Mouse (Mus musculus): ENCODE data around the gene Gm20388. TPM values are rescaled to one million over a fixed set of nuclear protein-coding genes. Genes with fewer than 3 reads are reported as not detected.

The Gm20388 gene
- polyA plus RNA-seq, 1 experiment from 2014 or later = 4.4 TPM

GRCm38 (mm10) chr8:122430646-122431045 lies 2520.0 kb downstream of the Gm20388 start:
- H3K4me1 ChIP-seq (replicated peaks) = peaks cover 17% of the 10 kb centered on the region
- no peak overlapping the region for H3K4me3 ChIP-seq (replicated peaks)
- H3K9me3 ChIP-seq = peaks cover 2% of the 10 kb centered on the region; the same call in 1 of the 2 replicates
- no peak overlapping the region for H3K27ac ChIP-seq
- 92% methylated on average over 3 of the region's 3 CpGs for WGBS
- H3K9ac ChIP-seq (replicated peaks) = no peak overlapping the region
- no peak for ATAC-seq
- H3K4me2 ChIP-seq (replicated peaks) = no peak overlapping the region
- H3K27me3 ChIP-seq = 0 out of 2 replicates have a peak, but pooled peaks cover 10% of the 10 kb centered on the region
- peaks cover 26% of the 10 kb centered on the region for H3K36me3 ChIP-seq

- H3K27ac ChIP-seq = no peak overlapping the region
- H3K4me3 ChIP-seq (replicated peaks) = peak overlapping the region; percentile 31
- H3K4me1 ChIP-seq (replicated peaks) = peaks cover 17% of the 10 kb centered on the region
- H3K9me3 ChIP-seq = peaks cover 2% of the 10 kb centered on the region; the same call in 1 of the 2 replicates
- ATAC-seq = 0 out of 2 replicates have a peak, but pooled peaks have one; percentile 18
- H3K4me2 ChIP-seq (replicated peaks) = peak overlapping the region; percentile 62
- H3K36me3 ChIP-seq = peaks cover 38% of the 10 kb centered on the region
- H3K9ac ChIP-seq (replicated peaks) = peak overlapping the region; percentile 64; the same call in 1 of the 2 replicates
- 41% methylated on average over 18 of the region's 18 CpGs for WGBS
- 0 out of 2 replicates have a peak, but pooled peaks cover 10% of the 10 kb centered on the region for H3K27me3 ChIP-seq
Observed at GRCm38 (mm10) chr8:122431694-122432442, 2521.2 kb downstream of the Gm20388 start.

GRCm38 (mm10) chr8:122432443-122433268 lies 2522.0 kb downstream of the Gm20388 start, which contains the start of gene Cyba:
Gene Cyba (minus strand): TSS chr8:122432930.
- 5% methylated on average over 45 of the region's 45 CpGs for WGBS
- peak within 1 kb of the TSS; percentile 62 for H3K4me2 ChIP-seq (replicated peaks)
- H3K4me1 ChIP-seq (replicated peaks) = peaks cover 17% of the 10 kb centered on the region
- peak within 1 kb of the TSS; percentile 64 for H3K9ac ChIP-seq (replicated peaks)
- peak within 1 kb of the TSS; percentile 31 for H3K4me3 ChIP-seq (replicated peaks)
- no peak within 1 kb of the TSS for H3K27ac ChIP-seq
- H3K9me3 ChIP-seq = peaks cover 2% of the 10 kb centered on the region; the same call in 1 of the 2 replicates
- ATAC-seq = peak; percentile 67
- H3K27me3 ChIP-seq = 0 out of 2 replicates have a peak, but pooled peaks cover 10% of the 10 kb centered on the region
- H3K36me3 ChIP-seq = peaks cover 46% of the 10 kb centered on the region

GRCm38 (mm10) chr8:122433269-122433905 lies 2522.7 kb downstream of the Gm20388 start:
- peaks cover 2% of the 10 kb centered on the region; the same call in 1 of the 2 replicates for H3K9me3 ChIP-seq
- peaks cover 53% of the 10 kb centered on the region for H3K36me3 ChIP-seq
- H3K4me1 ChIP-seq (replicated peaks) = peaks cover 17% of the 10 kb centered on the region
- no peak overlapping the region; the same call in 1 of the 2 replicates for H3K9ac ChIP-seq (replicated peaks)
- ATAC-seq = peak; percentile 28; the same call in 1 of the 2 replicates
- WGBS = 74% methylated on average over 11 of the region's 11 CpGs
- no peak overlapping the region for H3K27ac ChIP-seq
- 0 out of 2 replicates have a peak, but pooled peaks cover 10% of the 10 kb centered on the region for H3K27me3 ChIP-seq
- peak overlapping the region; percentile 62; the same call in 1 of the 2 replicates for H3K4me2 ChIP-seq (replicated peaks)
- no peak overlapping the region for H3K4me3 ChIP-seq (replicated peaks)

- Histone ChIP-seq H3K27me3 (0 out of 2 replicates have a peak, but pooled peaks cover 10% of the 10 kb centered on the region), H3K4me2 (replicated peaks) (no peak overlapping the region), H3K27ac (no peak overlapping the region), H3K4me3 (replicated peaks) (no peak overlapping the region), H3K9me3 (peaks cover 2% of the 10 kb centered on the region; the same call in 1 of the 2 replicates), H3K36me3 (peaks cover 69% of the 10 kb centered on the region), H3K4me1 (replicated peaks) (peaks cover 17% of the 10 kb centered on the region), H3K9ac (replicated peaks) (no peak overlapping the region)
- ATAC-seq = no peak
- 89% methylated on average over 6 of the region's 6 CpGs for WGBS
Observed at GRCm38 (mm10) chr8:122435375-122435774, 2524.7 kb downstream of the Gm20388 start.

GRCm38 (mm10) chr8:122436146-122436545 lies 2525.5 kb downstream of the Gm20388 start:
- Histone ChIP-seq H3K27ac (no peak overlapping the region), H3K36me3 (peaks cover 69% of the 10 kb centered on the region), H3K27me3 (0 out of 2 replicates have a peak, but pooled peaks cover 10% of the 10 kb centered on the region), H3K4me1 (replicated peaks) (peaks cover 17% of the 10 kb centered on the region), H3K4me3 (replicated peaks) (no peak overlapping the region), H3K9ac (replicated peaks) (no peak overlapping the region), H3K9me3 (peaks cover 2% of the 10 kb centered on the region; the same call in 1 of the 2 replicates), H3K4me2 (replicated peaks) (no peak overlapping the region)
- WGBS = 96% methylated on average over 9 of the region's 9 CpGs
- ATAC-seq = no peak

- ATAC-seq = no peak
Observed at GRCm38 (mm10) chr8:122436586-122437125, 2526.0 kb downstream of the Gm20388 start.

GRCm38 (mm10) chr8:122437708-122438331 lies 2527.2 kb downstream of the Gm20388 start:
- Histone ChIP-seq H3K9ac (replicated peaks) (0 out of 2 replicates have a peak overlapping the region, but pooled peaks have one; percentile 16), H3K27ac (no peak overlapping the region), H3K36me3 (peaks cover 69% of the 10 kb centered on the region), H3K4me2 (replicated peaks) (no peak overlapping the region), H3K27me3 (0 out of 2 replicates have a peak, but pooled peaks cover 4% of the 10 kb centered on the region), H3K4me3 (replicated peaks) (no peak overlapping the region), H3K9me3 (peaks cover 2% of the 10 kb centered on the region; the same call in 1 of the 2 replicates), H3K4me1 (replicated peaks) (peaks cover 16% of the 10 kb centered on the region)
- WGBS = 93% methylated on average over 13 of the region's 13 CpGs
- no peak for ATAC-seq

More at GRCm38 (mm10) chr8:122436586-122437125, 2526.0 kb downstream of the Gm20388 start:
- Histone ChIP-seq H3K4me3 (replicated peaks) (no peak overlapping the region), H3K9ac (replicated peaks) (no peak overlapping the region), H3K9me3 (peaks cover 2% of the 10 kb centered on the region; the same call in 1 of the 2 replicates), H3K4me1 (replicated peaks) (peaks cover 16% of the 10 kb centered on the region), H3K4me2 (replicated peaks) (no peak overlapping the region), H3K27me3 (0 out of 2 replicates have a peak, but pooled peaks cover 10% of the 10 kb centered on the region), H3K27ac (no peak overlapping the region), H3K36me3 (peaks cover 69% of the 10 kb centered on the region)
- WGBS = 92% methylated on average over 20 of the region's 20 CpGs

GRCm38 (mm10) chr8:122439336-122439735 lies 2528.7 kb downstream of the Gm20388 start:
- ATAC-seq = no peak
- H3K4me1 ChIP-seq (replicated peaks) = peaks cover 15% of the 10 kb centered on the region
- no peak overlapping the region for H3K4me2 ChIP-seq (replicated peaks)
- H3K9me3 ChIP-seq = peaks cover 2% of the 10 kb centered on the region; the same call in 1 of the 2 replicates
- no peak overlapping the region for H3K27ac ChIP-seq
- H3K27me3 ChIP-seq = no peaks in the 10 kb centered on the region
- peaks cover 57% of the 10 kb centered on the region for H3K36me3 ChIP-seq
- WGBS = 93% methylated on average over 16 of the region's 16 CpGs
- H3K4me3 ChIP-seq (replicated peaks) = no peak overlapping the region
- no peak overlapping the region for H3K9ac ChIP-seq (replicated peaks)

- Histone ChIP-seq H3K4me3 (replicated peaks) (no peak overlapping the region), H3K9ac (replicated peaks) (no peak overlapping the region), H3K4me2 (replicated peaks) (no peak overlapping the region), H3K27ac (no peak overlapping the region), H3K36me3 (peaks cover 37% of the 10 kb centered on the region), H3K27me3 (no peaks in the 10 kb centered on the region), H3K9me3 (no peaks in the 10 kb centered on the region), H3K4me1 (replicated peaks) (peaks cover 35% of the 10 kb centered on the region)
- no peak for ATAC-seq
- WGBS = 96% methylated on average over 1 of the region's 1 CpGs
Observed at GRCm38 (mm10) chr8:122441326-122441725, 2530.7 kb downstream of the Gm20388 start.

All from midbrain, embryonic 13.5 days (tissue).